Mouse (Mus musculus) bone marrow, adult 2 months (tissue): ENCODE measurements around the gene Ipo4.

Experiments used
- CTCF ChIP-seq: fragments of 200-500 bp; IDR thresholded peaks from 2 replicates; pipeline ENCODE4 v1.5.1; 2011; ENCODE audit warnings: low read length, control low read depth; ENCODE audit not compliant: control insufficient read depth, insufficient read depth
- POLR2A ChIP-seq: fragments of 200-500 bp; IDR thresholded peaks from 2 replicates; pipeline ENCODE4 v1.6.1; 2011; ENCODE audit warnings: low read depth, mild to moderate bottlenecking, control low read depth, low read length, borderline replicate concordance; ENCODE audit not compliant: control insufficient read depth

DNA sequence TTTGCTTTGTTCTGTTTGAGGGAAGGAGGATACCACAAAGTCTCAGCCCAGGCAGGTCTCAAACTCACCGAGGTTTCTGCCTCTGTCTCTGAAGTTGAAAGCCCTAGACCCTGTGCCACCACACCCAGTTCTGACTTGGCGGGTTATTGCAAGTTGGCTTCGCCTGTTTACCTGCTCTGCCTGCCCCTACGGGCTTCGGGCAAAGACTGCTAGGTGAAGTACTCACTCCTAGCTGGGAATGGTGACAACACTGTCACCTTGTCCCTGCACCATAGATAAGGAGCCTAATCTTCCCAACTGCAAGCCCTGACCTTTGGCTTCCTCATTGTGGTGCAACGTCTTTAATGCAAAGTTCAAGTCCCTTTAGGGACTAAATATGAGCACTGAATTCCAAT lies 50.2 kb downstream of the Ipo4 start:
- TF ChIP-seq POLR2A (no peak), CTCF (no peak)
